Mouse (Mus musculus) embryonic facial prominence, embryonic 10.5 days (tissue): Measurements from ENCODE around the gene Hps5. TPM values are rescaled to one million over a fixed set of nuclear protein-coding genes. Genes with fewer than 3 reads are reported as not detected.
"Not testable (repeated sequence)": the region's sequence is repeated elsewhere in the genome, so short reads cannot be mapped to it uniquely, and the experiment has no call there.

ENCODE experiments used
- DNase-seq: peaks from one replicate; pipeline ENCODE4 v3.0.0-alpha.2; 2017; ENCODE audit warnings: low spot score
- H3K27ac ChIP-seq: fragments of 300-500 bp; sonication (generic); replicated peaks from 2 replicates; pipeline ENCODE4 v1.5.1; 2016; ENCODE audit warnings: mild to moderate bottlenecking
- H3K27me3 ChIP-seq: fragments of 300-500 bp; sonication (generic); replicated peaks from 2 replicates; pipeline ENCODE4 v1.6.1; 2016; ENCODE audit warnings: low read depth, mild to moderate bottlenecking; ENCODE audit not compliant: poor library complexity, severe bottlenecking
- H3K36me3 ChIP-seq: fragments of 300-500 bp; sonication (generic); replicated peaks from 2 replicates; pipeline ENCODE4 v1.6.1; 2016; ENCODE audit warnings: mild to moderate bottlenecking, moderate library complexity
- H3K4me1 ChIP-seq: fragments of 300-500 bp; sonication (generic); 2 replicates; pipeline ENCODE4 v1.6.1; 2016
- H3K4me3 ChIP-seq: fragments of 300-500 bp; sonication (generic); 2 replicates; pipeline ENCODE4 v1.5.1; 2016; ENCODE audit warnings: mild to moderate bottlenecking, moderate library complexity
- H3K9me3 ChIP-seq: fragments of 300-500 bp; sonication (generic); 2 replicates; pipeline ENCODE4 v1.6.1; 2016; ENCODE audit warnings: mild to moderate bottlenecking
- WGBS: fragments of 180-500 bp; shearing (Covaris S2); methylation state at CpG from one replicate; pipeline ENCODE4 v1.1.7; 2016; 5-methylcytosine and 5-hydroxymethylcytosine counted together
- polyA plus RNA-seq: library from polyadenylated mRNA; unstranded; fragments of >200 nt; fragmentation: Nextera tagmentation; extraction: Ambion mirVana; gene quantifications from 2 replicates; pipeline ENCODE4 v1.2.1, GENCODE M21; 2016

Gene Hps5
- polyA plus RNA-seq, 1 experiment from 2014 or later = 19.2 TPM

- no peak for DNase-seq
- Histone ChIP-seq H3K36me3 (no peaks in the 10 kb centered on the region), H3K27ac (no peak overlapping the region), H3K4me3 (no peak overlapping the region), H3K4me1 (peaks cover 18% of the 10 kb centered on the region), H3K9me3 (no peaks in the 10 kb centered on the region), H3K27me3 (no peaks in the 10 kb centered on the region)
- 52% methylated on average over 3 of the region's 3 CpGs for WGBS
Observed at GRCm38 (mm10) chr7:46748459-46748858, 47.4 kb downstream of the Hps5 start.

- no peak overlapping the region for H3K27ac ChIP-seq
- H3K4me1 ChIP-seq = peaks cover 12% of the 10 kb centered on the region
- no peaks in the 10 kb centered on the region for H3K9me3 ChIP-seq
- H3K4me3 ChIP-seq = no peak overlapping the region
- WGBS = 76% methylated on average over 7 of the region's 7 CpGs
- no peak for DNase-seq
- no peaks in the 10 kb centered on the region for H3K27me3 ChIP-seq
- no peaks in the 10 kb centered on the region for H3K36me3 ChIP-seq
Observed at GRCm38 (mm10) chr7:46746381-46746780, 49.5 kb downstream of the Hps5 start.

- Histone ChIP-seq H3K27me3 (no peaks in the 10 kb centered on the region), H3K27ac (no peak overlapping the region), H3K36me3 (no peaks in the 10 kb centered on the region), H3K9me3 (no peaks in the 10 kb centered on the region), H3K4me1 (peaks cover 13% of the 10 kb centered on the region), H3K4me3 (no peak overlapping the region)
- 80% methylated on average over 3 of the region's 3 CpGs for WGBS
- no peak for DNase-seq
Observed at GRCm38 (mm10) chr7:46745816-46746215, 50.0 kb downstream of the Hps5 start.

GRCm38 (mm10) chr7:46742880-46743279 lies 53.0 kb downstream of the Hps5 start, which contains the start of gene Saa1:
Saa1 (minus strand) TSS chr7:46742980.
- not testable (repeated sequence) for H3K9me3 ChIP-seq, H3K27me3 ChIP-seq, H3K27ac ChIP-seq, H3K4me3 ChIP-seq, H3K36me3 ChIP-seq, DNase-seq
- H3K4me1 ChIP-seq = peaks cover 10% of the 10 kb centered on the region
- WGBS = 67% methylated on average over 3 of the region's 3 CpGs

- not testable (repeated sequence) for H3K36me3 ChIP-seq, H3K9me3 ChIP-seq, H3K4me3 ChIP-seq, H3K27me3 ChIP-seq, DNase-seq, H3K27ac ChIP-seq
- 83% methylated on average over 5 of the region's 5 CpGs for WGBS
- H3K4me1 ChIP-seq = peaks cover 10% of the 10 kb centered on the region
Observed at GRCm38 (mm10) chr7:46740041-46740440, 55.8 kb downstream of the Hps5 start.

GRCm38 (mm10) chr7:46738561-46739460 lies 57.1 kb downstream of the Hps5 start:
- no peaks in the 10 kb centered on the region for H3K9me3 ChIP-seq
- peaks cover 10% of the 10 kb centered on the region for H3K4me1 ChIP-seq
- H3K36me3 ChIP-seq = no peaks in the 10 kb centered on the region
- H3K27me3 ChIP-seq = no peaks in the 10 kb centered on the region
- no peak for DNase-seq
- H3K4me3 ChIP-seq = no peak overlapping the region
- WGBS = 85% methylated on average over 12 of the region's 12 CpGs
- H3K27ac ChIP-seq = no peak overlapping the region

GRCm38 (mm10) chr7:46734983-46735382 lies 60.9 kb downstream of the Hps5 start:
- no peak for DNase-seq

GRCm38 (mm10) chr7:46732458-46732857 lies 63.4 kb downstream of the Hps5 start, which contains the start of gene Saa4:
Saa4 (minus strand) TSS chr7:46732603.
- 91% methylated on average over 4 of the region's 4 CpGs for WGBS
- no peaks in the 10 kb centered on the region for H3K9me3 ChIP-seq
- no peaks in the 10 kb centered on the region for H3K4me1 ChIP-seq
- no peak within 1 kb of the TSS for H3K27ac ChIP-seq
- no peaks in the 10 kb centered on the region for H3K36me3 ChIP-seq
- H3K27me3 ChIP-seq = no peaks in the 10 kb centered on the region
- H3K4me3 ChIP-seq = no peak within 1 kb of the TSS
- DNase-seq = no peak

More at GRCm38 (mm10) chr7:46734983-46735382, 60.9 kb downstream of the Hps5 start:
- WGBS = 90% methylated on average over 2 of the region's 2 CpGs
- Histone ChIP-seq H3K27ac (no peak overlapping the region), H3K36me3 (no peaks in the 10 kb centered on the region), H3K4me1 (no peaks in the 10 kb centered on the region), H3K4me3 (no peak overlapping the region), H3K27me3 (no peaks in the 10 kb centered on the region), H3K9me3 (no peaks in the 10 kb centered on the region)

- 97% methylated on average over 1 of the region's 1 CpGs for WGBS
Observed at GRCm38 (mm10) chr7:46727584-46727983, 68.3 kb downstream of the Hps5 start.

GRCm38 (mm10) chr7:46724396-46724795 lies 71.5 kb downstream of the Hps5 start:
- no peaks in the 10 kb centered on the region for H3K9me3 ChIP-seq
- WGBS = 85% methylated on average over 5 of the region's 5 CpGs
- DNase-seq = no peak
- H3K4me3 ChIP-seq = no peak overlapping the region
- no peaks in the 10 kb centered on the region for H3K27me3 ChIP-seq
- no peaks in the 10 kb centered on the region for H3K4me1 ChIP-seq
- no peak overlapping the region for H3K27ac ChIP-seq
- no peaks in the 10 kb centered on the region for H3K36me3 ChIP-seq

More at GRCm38 (mm10) chr7:46727584-46727983, 68.3 kb downstream of the Hps5 start:
- Histone ChIP-seq H3K36me3 (no peaks in the 10 kb centered on the region), H3K4me1 (no peaks in the 10 kb centered on the region), H3K27ac (no peak overlapping the region), H3K9me3 (no peaks in the 10 kb centered on the region), H3K4me3 (no peak overlapping the region), H3K27me3 (no peaks in the 10 kb centered on the region)
- DNase-seq = no peak

- no peaks in the 10 kb centered on the region for H3K9me3 ChIP-seq
- no peaks in the 10 kb centered on the region for H3K27me3 ChIP-seq
- no peaks in the 10 kb centered on the region for H3K36me3 ChIP-seq
- 86% methylated on average over 3 of the region's 3 CpGs for WGBS
- DNase-seq = no peak
- H3K4me3 ChIP-seq = no peak overlapping the region
- no peak overlapping the region for H3K27ac ChIP-seq
- no peaks in the 10 kb centered on the region for H3K4me1 ChIP-seq
Observed at GRCm38 (mm10) chr7:46723849-46724248, 72.0 kb downstream of the Hps5 start.

- no peak for DNase-seq
- Histone ChIP-seq H3K4me3 (no peak overlapping the region), H3K9me3 (no peaks in the 10 kb centered on the region), H3K4me1 (no peaks in the 10 kb centered on the region), H3K27ac (no peak overlapping the region), H3K27me3 (no peaks in the 10 kb centered on the region), H3K36me3 (no peaks in the 10 kb centered on the region)
- WGBS = 94% methylated on average over 6 of the region's 6 CpGs
Observed at GRCm38 (mm10) chr7:46723354-46723753, 72.5 kb downstream of the Hps5 start.

- 82% methylated on average over 9 of the region's 9 CpGs for WGBS
- no peak for DNase-seq
- H3K27me3 ChIP-seq = no peaks in the 10 kb centered on the region
- no peaks in the 10 kb centered on the region for H3K36me3 ChIP-seq
- no peak overlapping the region for H3K4me3 ChIP-seq
- H3K9me3 ChIP-seq = no peaks in the 10 kb centered on the region
- no peaks in the 10 kb centered on the region for H3K4me1 ChIP-seq
- no peak overlapping the region for H3K27ac ChIP-seq
Observed at GRCm38 (mm10) chr7:46720460-46720859, 75.4 kb downstream of the Hps5 start.
